Mouse (Mus musculus) skeletal muscle tissue, adult 2 months (tissue): ENCODE results near the gene Gm8300.
"Not testable (repeated sequence)": the region's sequence is repeated elsewhere in the genome, so short reads cannot be mapped to it uniquely, and the experiment has no call there.

ENCODE experiments used
- DNase-seq: peaks from one replicate; pipeline ENCODE4 v3.0.0-alpha.2; 2012; ENCODE audit warnings: low read depth, low spot score

Gene Gm8300

DNA sequence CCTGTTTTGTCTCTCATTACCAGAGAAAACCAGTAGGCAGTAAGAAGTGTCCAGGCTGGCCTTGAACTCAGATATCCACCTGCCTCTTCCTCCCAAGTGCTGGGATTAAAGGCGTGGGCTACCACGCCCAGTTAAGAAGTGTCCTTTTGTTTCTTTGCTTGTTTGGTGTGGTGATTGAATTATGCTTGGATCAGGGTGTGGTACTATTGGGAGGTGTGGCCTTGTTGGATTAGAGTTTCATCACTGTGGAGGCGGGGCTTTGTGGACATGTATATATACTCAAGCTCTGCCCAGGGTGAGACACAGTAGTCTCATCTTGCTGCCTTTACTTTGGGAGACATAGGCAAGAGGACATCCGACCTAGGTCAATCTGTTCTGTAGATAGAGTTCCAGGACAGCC lies at the start of gene Gm8300:
Gene Gm8300 (plus strand): TSS at position 301 of the 400 bp plus-strand sequence.
- not testable (repeated sequence) for DNase-seq

- no peak for DNase-seq
Measured at GRCm38 (mm10) chr12:87464678-87465297, 49.3 kb upstream of the Gm8300 start.

GRCm38 (mm10) chr12:87470263-87471136 lies 43.6 kb upstream of the Gm8300 start:
- DNase-seq = no peak

DNA sequence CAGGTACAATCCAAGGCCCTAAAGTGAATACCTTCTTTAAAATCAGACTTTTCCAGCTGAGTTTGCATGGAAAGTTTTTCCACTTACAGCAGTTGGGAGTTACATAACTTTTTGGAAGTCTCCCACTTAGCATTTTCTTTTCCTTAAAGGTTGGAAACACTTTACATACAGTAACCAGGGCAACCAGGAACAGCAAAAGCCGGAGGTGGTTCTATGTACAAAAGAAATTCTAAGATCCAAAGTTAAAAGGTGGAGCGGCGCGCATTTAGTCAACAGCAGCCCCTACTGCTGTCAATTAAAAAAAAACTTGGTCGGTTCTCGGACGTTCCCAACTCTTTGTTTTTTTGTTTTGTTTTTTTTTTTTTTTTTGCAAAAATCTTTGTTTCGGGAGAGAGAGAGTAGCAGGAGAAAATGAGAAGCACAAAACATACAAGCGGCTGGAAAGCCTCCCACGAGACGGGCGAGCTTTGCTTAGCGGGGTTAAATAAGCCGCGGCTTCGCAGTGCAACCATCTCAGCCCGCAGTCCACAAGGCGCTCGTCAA lies 42.6 kb upstream of the Gm8300 start:
- no peak for DNase-seq

DNA sequence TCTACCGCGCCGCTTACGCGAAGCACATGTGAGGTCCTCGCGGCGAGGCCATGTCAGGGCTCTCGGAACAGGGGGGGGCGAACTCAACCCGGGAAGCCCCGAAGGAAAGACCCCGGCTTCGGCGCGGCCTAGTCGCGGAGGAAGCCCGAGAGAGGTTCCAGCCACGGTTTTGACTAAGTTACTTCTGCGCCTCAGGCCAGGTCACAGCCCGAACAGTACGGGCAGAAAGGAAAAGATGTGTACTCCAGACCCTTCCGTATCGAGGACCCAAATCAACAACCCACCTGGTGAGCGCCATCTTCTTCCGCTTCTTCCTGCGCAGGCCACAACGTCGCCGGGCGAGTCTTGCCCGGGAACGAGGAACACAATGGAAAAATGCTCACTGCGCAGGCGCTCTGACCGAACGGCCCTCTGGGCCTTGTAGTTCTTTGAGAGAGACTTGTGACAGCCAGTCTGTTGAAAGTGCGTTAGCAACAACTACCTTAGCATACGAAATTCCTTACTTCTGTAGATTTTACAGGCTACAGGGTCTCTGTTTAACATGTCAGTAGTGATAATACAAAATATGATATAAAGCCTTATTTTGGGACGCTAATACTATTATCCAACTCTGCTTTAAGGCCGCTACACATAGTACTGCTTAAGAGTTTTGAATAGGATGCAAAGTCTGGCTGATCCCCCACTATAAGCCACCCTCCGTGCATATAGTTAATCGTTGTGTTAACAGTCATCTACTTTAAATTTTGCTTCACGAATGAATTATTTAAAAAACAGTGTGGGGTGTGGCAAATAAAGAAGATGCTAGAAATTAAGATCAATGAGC lies 41.9 kb upstream of the Gm8300 start, which contains the start of gene Snw1:
Gene Snw1 (minus strand): TSS at position 311 of the 823 bp plus-strand sequence.
- peak; percentile 95 for DNase-seq

- no peak for DNase-seq
Measured at GRCm38 (mm10) chr12:87474756-87475155, 39.4 kb upstream of the Gm8300 start.

DNA sequence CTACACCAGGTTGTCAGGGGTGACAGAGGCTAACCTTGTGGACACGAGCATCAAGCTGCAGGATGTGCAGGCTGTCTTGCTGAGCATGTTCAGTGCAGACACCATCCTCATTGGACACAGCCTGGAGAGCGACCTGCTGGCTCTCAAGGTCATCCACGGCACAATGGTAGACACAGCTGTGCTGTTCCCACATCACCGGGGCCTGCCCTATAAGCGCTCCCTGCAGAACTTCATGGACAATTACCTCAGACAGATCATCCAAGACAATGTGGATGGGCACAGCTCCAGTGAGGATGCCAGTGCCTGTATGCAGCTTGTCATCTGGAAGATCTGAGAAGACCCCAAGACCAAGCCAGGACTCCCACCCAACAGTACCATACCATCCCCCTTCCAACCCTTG lies 31.6 kb upstream of the Gm8300 start:
- not testable (repeated sequence) for DNase-seq

DNA sequence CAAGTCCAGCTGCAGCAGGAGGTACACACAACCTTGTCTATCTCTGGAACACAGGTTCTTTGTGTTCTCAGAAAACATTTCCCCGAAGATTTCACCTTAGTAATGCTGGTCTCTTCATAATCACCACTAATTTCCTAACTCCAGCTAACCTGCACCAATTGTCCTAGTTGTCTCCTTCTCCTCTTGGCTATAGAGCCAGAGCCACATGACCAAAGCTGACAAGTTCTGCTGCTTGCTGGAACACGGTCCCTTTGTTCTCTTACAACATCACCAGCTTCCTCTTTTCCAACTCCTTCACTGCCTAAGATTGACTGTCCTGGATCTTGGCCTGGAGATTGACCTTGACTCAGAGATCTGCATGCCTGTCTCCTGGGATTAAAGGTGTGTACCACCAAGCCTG lies 25.4 kb upstream of the Gm8300 start:
- DNase-seq = not testable (repeated sequence)

DNA sequence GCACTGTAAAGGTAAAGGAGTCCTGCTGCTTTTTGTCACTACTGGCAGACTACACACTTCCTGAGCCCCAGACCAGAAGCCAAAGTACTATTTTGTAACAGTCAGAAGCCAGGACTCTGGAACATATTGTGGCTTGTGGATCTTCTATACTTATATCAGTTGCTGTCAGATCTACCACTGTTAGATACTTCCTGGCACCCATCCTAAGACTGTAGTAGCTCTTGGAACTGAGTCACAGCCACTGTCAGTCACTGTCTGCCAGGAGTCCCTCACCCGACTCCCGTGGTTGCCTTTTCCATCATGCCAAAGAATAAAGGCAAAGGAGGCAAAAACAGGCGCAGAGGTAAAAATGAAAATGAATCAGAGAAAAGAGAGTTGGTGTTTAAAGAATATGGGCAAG lies 19.7 kb upstream of the Gm8300 start, which contains the start of gene Gm5788:
Gene Gm5788 (plus strand): TSS at position 301 of the 400 bp plus-strand sequence.
- DNase-seq = not testable (repeated sequence)

DNA sequence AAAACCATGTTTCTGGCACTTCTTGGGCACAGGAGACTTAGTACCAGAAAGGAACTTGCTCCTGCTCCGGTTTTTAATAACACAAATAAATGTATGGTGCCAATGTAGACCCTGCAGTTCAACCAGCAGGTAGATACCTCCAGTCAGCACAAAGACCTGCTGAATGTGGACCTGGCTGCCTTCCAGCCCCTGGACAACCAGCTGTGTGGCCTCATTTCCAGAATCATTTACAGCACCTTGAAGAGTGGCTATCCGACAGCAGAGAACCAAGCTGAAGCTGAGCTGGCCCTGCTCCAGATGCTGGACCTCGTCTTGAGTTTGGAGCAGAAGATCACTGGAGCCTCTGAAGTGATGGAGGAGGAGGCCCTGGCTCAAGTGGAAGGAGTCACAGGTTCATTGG lies 5.5 kb downstream of the Gm8300 start:
- DNase-seq = not testable (repeated sequence)

DNA sequence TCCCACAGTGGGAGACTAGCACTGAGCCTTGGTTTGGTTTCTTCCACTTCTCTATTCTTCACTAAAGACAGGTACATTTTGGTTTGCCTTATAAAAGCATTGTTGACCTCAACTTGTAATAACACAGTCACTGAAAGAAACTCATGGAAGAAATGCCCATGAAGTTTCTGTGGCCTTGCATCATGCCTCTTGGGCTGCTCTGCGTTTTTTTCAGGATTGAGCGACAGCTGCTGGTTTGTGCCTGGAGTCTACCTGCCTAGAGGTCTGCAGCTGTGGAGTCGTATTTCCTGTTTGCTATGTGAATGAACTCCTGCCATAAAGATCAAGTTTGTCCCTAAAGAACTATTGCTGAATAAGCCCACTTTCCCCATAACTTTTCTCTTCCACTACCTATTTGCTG lies 29.8 kb downstream of the Gm8300 start:
- DNase-seq = no peak

DNA sequence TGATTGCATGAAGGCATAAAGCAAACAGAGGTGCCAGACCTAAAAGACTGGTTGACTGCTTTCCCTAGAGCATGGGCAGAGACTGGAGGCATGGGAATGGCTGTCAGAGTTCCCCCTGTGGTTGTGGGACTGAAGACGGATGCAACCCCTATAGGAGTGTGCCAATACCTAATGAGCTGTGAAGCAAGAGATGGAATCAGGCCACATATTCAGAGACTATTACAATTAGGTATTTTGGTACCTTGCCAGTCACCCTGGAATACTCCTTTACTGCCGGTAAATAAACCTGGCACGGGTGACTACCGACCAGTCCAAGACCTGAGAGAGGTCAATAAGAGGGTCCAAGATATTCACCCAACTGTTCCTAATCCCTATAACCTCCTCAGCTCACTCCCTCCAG lies 36.5 kb downstream of the Gm8300 start:
- DNase-seq = not testable (repeated sequence)
